Mouse (Mus musculus): ENCODE data around the gene Slc22a20.

Gene Slc22a20

DNA sequence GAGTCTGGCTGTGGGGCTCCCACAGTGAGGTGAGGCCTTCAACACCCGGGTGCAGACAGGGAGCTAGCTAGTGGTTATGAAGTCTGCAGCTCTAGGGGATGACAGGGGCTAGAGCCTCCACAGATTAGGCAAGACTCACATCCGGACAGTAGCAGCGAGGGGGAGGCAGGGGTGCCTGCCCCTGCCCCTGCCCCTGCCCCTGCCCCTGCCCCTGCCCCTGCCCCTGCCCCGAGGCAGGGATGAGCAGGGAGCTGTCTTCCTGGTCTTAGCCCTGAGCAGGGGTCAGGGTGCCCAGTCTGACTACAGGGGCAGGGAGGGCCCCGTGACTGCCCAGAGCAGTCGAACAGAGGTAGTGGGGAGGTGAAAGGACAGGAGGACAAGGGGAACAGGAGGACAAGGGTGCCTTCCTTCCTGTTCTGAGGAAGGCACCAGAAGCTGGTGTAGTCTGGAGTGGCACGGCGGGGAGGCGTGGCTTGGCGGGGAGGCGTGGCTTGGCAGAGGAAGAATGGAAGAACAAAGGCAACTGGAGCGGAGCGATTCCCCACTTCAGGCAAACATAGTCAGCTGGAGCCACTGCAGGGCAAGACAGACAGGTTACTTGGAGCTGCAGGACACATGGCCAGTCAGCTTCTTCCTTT, 3.0 kb upstream of the Slc22a20 start:
- DNase-seq, result peak; percentile 91

DNA sequence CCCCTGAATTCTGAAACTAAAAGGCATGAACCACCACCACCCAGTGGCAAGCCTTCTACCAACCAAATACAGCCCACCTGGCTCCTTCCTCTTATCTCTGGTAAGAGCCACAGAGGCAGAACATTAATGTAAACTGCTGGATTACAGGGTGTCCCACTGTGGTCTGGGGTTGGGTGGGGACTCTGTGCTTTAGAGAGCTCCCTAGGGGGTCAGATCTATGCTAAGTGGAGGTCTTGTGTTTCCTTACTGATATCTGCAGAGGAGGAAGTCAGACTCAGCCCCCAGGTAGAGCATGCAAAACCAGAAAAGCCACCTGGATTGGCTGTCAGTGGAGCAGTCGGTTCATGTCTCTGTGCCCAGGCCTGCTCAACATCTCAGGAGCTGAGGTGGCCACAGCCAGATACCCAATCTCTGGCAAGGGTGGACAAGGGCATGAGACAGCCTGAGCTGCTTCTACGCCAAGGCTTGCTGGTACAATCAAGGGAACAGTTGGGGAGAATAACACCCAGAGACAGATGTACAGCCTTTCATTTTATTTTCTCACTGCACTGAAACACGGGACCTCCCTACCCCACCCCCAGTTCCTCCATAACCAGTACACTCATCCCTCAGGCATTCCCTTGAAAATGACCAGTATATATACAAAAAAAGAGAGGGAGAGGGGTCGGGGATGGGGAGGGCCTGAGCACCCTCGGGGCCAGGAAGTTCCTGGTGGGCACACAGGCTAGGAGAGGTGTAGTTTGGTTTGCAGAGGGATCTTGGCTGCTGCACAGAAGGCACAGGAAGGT, 2.3 kb upstream of the Slc22a20 start:
- DNase-seq, result no peak

DNA sequence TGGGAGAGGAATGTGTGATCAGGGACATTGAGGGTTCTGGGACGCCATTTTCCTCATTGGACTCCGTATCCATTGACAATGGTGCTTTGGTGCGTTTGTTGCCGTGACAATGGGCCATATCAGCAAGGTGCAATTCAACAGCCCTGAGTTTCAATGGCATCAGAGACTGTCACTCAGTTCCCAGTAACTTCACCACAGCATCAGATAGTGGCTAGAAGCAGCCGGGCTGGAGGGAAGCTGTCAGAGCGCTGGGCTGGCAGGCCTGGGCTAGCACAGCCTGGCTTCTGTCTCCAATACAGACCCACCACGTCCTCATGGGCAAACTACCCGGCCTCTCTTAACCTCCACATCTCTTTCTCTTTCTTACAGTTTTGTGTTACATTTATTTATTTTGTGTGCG, 5.5 kb downstream of the Slc22a20 start:
- no peak for DNase-seq

DNA sequence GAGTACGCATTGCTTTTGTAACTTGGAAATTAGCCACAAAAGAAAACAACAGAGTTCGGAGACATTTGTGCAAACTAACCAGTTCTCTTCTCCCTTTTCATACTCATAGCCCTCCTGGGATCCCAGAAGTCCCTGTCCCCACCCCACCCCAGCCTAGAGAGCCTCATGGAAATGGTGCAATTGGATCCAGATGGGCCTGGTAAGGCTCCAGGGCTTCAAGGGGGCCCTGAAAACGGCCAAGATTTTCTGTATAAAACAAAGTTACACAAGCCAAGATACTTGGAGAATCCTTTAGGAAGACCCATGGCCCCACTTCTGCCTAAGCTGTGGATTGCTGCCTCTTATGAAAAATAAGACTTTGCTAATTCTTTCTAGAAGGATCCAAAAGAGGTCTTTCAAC, 8.2 kb downstream of the Slc22a20 start:
- no peak for DNase-seq

DNA sequence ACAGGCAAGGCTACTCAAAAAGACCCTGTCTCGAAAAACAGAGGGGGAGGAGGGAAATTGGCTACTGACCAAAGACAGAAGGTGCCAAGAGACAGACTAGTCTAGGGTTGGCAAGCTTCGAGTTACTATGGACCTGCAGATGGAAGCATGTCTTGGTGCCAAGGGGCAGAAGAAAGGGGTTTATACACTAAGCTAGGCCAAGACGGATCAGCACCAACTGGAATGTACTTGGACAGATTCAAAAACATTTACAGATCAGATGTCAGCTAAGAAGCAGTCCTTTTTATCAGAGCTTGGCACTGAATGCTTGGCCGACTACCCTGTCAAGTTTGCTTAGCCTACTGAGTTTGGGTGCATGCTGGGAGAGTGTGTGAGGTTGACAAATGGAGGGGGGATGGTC, 10.3 kb downstream of the Slc22a20 start:
- DNase-seq, result no peak

DNA sequence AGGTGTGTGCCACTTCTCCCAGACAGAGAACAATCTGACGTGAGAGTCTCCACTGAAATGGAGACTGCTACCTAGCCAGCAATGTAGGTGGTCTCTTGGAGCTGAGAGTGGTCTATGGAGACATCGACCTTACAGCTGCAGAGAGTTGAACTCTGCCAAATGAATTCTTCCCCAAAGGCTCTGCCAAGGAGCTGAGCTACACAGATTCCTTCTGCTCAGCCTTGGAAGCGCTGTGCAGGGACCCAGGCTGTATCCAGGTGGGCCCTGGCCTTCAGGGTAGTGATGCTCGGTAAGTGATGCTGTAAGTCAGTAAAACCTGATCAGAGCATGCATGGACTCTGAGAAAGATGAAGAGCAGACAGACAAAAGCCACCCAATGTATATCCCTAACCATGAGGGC, 10.8 kb downstream of the Slc22a20 start:
- no peak for DNase-seq

DNA sequence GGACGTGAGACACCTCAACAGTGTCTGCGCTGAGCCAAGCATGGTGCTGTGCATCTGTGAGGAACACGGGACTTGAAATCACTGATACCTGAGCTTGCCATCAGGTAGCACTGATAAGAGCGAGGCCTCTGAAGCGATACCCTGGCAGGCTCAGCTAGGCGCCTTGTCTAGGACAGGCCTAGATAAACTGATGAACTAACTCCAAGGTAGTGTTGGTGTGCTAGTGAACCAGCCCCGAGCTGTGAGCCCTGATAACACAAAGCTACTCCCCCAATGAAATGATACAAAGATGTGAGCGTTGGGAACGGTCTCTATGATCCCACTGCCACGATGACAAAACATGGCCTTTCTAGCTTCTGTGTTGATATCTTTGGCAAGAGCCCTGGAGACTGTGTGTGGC, 18.3 kb downstream of the Slc22a20 start:
- DNase-seq, result no peak

DNA sequence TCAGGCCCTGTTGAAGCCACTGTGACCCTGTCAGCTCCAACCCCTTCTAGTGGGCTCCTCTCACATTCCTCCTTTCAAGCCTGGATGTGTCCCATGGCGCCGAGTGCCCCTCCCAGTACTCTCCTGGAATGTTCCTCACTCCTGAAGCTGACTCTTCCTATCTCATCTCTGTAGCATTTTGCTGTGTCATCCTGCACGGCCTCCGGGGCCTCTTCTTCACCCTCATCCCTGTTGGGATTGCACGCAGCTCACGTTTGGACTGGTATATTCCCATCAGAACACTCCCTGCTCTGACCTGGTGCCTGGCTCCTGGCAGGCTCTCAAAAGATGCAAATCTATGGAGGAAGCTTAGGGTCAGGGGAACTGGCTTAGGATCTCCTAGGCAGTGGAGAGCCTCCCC, 19.2 kb downstream of the Slc22a20 start:
- no peak for DNase-seq

DNA sequence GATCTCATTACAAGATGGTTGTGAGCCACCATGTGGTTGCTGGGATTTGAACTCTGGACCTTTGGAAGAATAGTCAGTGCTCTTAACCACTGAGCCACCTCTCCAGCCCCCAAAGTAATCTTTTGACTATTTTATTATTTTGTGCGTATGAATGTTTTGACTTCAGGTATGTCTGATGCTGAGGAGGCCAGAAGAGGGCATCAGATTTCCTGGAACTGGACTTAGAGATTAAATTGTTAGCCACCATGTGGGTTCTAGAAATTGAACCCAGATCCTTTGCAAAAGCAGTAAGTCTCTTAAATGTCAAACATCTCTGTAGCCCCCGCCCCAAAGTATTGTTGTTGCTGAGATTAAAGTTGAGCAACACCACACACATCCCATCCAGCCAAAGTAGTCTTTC, 20.0 kb downstream of the Slc22a20 start:
- DNase-seq, result no peak

DNA sequence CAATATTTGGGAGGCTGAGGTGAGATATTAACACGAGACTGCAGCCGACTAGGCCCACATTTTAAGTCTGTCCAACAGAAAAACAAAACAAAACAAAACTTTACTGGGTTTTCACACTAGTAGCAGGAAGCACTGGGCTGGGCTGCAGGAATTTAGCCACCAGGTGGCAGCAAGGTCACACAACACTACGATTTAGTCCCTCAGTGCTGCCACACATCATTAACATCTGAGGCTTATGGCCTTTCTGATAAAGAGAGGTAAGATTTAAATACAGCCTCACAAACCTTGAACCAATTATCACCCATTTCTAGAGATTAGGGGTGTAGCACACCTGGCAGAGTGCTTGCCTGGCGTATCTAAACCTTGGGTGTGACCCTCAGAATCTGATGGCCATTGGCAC, 20.7 kb downstream of the Slc22a20 start:
- peak; percentile 73 to 86 for DNase-seq

DNA sequence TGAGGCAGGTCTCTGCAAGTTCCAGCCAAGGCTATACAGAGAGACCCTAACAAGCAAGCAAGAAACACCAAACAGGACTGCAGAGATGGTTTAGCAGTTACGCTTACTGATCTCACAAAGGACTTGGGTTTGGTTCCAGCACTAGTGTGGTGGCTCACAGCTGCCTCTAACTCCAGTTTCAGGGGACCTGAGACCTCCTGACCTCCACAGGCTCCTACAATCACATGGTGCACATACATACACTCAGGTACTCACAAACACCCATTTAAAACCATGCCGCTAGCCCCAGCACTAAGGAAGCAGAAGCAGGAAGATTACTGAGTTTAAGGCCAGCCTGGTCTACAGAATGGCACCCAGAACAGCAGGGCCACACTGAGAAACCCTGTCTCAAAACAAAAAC, 21.1 kb downstream of the Slc22a20 start:
- no peak for DNase-seq

DNA sequence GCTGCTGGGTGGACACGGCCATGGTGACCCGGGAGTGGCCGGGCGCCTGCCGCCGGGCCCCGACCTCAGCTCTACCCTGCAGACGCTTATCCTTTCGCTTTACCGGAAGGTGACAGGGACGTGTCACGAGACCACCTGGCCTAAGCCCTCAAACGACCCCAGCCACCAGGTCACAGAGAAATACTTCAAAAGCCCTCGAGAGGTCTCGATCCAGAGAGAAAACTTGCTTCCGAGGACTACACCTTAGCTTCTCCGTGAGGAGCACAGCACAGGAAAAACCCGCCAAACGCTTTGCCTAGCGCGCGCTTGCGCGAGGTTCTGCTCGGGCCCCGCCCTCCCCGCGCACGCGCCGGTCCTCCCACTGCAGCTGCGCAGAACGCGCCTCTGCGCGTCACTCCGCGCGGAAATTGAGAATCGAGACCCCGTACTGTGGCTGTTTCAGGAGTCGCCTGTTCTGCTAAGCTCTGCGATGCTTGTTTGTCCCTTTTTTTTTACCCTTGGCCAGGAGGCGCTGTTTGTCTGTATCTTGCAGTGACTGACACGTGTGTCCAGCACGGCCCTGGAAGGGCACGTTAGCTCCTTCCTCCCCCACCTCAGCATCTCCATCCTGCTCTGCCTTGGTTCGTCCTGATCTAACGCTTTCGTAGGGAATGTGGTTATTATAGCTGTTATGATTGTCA, 21.9 kb downstream of the Slc22a20 start, which contains the start of gene Pola2:
Gene Pola2 (minus strand): TSS at position 320 of the 680 bp plus-strand sequence.
- DNase-seq, result peak; percentile 92

DNA sequence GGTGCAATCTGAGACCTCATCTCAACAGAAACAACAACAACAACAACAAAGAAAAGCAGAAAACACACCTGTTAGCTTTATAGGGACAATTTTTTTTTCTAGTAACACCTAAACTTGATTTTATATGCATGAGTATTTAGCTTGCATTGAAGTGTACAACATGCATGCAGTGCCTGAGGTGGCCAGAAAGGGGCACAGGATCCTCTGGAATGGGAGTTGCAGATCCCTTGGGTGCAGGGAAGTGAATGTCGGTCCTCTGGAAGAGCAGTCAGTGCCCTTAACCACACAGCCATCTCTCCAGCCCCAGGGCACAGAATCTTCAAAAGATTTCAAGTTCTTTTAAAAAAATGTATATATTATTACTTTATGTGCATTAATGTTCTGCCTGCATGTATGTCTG, 23.3 kb downstream of the Slc22a20 start:
- no peak for DNase-seq

DNA sequence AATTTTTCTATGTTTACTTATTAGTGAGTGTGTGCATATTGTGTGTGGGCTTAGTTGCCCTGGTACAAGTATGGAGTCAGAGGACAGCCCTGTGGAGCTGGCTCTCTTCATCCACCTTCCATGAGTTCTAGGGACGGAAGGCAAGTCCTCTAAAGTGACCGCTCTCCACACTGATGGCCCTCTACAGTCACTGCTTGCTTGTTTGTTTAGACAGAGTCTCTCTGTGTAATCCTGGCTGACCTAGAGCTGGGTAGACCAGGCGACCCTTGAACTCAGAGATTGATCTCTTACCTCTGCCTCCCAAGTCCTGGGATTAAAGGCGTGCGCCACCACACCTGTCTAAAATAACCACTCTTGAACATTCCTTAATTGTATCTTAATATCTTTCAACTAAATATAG, 28.6 kb downstream of the Slc22a20 start:
- DNase-seq, result no peak

DNA sequence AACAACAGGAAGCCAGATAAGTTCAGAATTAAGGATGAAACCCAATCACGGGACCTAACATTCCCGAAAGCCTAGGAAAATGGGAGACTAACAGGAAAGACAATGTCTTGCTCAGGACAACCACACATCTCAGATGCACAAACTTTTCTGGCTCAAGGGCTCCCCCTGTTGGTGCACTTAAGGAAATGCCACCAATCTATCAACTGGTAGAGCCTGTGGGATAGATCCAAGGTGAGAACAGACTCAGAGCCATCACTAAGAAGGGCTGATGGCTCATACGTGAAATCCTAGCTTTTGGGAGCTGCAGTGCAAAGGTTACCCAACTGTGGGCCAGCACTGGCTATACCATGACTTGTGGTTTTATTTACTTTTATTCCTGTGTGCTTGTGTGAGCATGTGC, 29.3 kb downstream of the Slc22a20 start:
- peak; percentile 77 to 91 for DNase-seq

DNA sequence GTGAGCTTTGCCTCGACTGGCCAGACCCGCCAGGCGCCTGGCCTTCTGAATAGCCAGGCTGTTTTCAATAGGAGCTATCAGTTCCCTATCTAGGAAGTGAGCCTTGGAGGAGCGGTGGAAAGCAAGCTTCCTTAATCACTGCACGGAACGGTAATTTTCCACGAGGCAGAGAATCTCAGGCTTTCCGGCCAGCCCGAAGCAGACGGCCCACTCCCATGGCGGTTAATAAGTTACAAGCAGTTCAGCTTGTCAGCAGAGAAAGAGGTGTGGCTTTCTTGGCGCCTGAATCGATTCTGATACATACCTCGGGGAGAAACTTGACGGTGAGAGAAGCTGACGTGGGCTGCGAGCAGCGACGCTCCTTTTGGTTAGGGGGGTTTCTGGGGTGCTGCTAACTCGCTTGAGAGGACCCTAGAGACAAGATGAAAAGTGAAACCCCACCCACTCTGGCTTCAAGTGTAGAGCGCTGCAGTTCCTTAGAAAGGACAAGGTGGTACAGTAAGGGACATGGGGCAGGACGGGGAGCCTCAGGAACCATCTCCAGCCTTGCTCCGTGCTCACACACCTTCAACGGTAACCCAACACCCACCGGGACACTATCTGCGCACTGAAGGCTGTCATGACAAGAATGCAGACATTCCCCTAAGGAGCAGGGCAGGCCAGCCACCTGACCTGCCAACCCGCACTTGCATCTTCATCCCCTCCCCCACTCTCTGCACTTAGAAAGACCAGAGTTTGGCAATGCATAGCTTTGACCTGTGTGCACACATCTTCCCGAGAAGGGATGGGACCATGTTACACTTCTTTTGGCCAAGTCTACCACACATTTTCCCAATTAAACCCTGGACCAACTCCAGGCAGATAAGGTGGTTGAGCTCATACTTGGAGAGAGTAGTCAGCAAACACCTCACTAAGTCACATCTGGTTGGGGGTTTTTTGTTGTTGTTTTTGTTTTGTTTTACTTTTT, 30.0 kb downstream of the Slc22a20 start:
- DNase-seq, result peak in 1 of 2 experiments; percentile 30

DNA sequence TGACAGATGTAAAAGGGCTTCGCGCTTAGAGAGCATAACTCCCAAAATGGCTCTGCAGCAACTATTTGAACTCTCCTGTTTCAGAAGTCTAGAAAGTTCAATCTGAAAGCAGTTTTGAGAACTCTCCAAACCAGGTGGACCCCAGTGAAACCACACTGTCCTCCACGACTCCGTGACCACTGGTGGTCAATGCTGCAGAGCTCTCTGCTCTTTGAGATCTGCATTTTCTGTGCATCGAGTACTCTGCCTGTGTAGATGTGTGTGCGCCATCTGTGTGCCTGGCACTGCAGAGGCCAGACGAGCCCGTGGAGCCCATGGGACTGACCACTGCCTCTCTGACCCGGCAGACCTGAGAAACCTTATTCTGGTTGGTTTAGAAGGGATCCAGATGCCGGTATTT, 31.0 kb downstream of the Slc22a20 start:
- DNase-seq, result no peak

DNA sequence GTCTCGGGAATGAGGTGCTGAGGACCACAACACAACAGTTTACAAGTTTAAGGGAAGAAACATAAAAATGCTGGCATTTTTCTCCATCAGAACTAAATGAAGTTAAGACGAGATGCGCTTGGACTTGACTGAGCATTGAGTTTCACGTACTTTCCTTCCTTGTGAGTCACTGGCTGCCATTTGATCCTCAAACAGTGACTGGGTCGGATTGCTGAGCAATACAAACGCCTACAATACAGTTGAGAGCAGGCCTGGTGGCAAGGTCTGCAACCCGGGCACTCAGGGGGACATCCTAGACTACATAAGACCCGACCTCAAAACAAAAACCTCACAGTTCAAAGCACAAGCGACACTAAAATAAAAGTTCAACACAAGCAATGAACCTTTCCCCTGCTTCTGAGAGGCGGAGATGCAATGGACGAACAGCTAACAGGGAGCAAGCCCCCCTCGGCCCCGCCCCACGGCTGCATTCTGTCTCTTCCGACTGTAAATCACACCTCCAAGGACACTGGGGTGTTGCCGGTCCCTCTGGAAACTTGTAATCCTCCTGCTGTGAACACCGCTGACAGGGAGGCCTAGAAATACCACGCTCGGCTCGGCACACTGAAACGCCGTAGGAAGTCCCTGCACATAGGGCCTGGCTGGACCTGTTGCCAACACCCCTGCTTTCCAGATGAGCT, 31.8 kb downstream of the Slc22a20 start:
- DNase-seq, result no peak

DNA sequence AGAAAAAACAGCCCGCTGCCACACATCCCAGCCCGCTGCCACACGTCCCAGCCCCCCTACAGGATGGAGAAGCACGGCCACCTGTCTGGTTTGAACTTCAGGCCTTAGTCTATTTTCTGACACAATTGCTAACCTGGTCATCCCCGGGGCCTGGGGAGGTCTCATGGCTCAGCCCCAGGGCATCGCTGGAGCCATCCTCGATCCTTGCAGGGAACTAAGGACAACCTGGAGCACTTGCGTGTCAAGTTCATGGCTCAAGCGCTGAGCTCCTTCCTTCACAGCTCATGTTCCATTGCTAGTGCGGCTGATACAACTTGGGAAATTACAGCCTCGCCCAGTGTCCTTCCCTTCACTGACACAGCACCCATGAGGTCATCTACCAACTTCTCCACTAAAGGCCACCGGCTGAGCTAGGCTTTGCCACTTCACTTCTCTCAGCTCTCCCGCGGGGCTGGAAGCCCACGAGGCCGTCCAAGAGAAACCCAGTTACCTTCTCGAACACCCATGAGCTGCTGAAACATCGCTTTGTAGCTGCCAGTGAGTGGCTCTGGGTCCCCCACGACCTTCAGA, 32.7 kb downstream of the Slc22a20 start:
- no peak for DNase-seq

DNA sequence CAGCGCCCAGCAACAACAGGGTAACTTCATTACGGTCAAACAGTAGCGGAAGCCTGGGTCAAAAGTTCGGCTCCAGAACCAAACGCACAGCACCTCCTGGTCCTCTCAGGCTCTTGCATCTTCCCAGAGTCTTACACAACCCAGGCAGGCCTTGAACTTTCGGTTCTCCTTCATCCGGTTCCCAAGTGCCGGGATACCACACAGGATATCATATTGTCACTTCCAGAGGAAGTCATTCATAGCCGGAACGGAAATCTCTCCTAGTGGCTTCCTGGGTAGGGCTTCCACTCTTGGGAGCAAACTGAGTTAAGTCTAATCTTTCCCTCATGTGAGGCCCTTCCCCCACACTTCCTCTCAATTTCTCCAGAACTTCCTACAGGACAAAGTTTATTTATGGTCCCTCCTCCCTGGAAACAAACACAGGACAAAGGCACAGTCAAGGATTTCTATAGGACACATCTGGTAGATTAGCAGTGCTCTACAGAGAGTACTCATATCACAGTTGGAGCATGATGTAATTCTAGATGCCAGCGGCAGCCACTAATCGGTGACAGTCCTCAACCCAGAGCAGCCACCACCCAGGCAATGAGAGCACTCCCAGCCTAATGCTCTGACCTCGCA, 33.8 kb downstream of the Slc22a20 start:
- DNase-seq, result peak; percentile 66 to 72

DNA sequence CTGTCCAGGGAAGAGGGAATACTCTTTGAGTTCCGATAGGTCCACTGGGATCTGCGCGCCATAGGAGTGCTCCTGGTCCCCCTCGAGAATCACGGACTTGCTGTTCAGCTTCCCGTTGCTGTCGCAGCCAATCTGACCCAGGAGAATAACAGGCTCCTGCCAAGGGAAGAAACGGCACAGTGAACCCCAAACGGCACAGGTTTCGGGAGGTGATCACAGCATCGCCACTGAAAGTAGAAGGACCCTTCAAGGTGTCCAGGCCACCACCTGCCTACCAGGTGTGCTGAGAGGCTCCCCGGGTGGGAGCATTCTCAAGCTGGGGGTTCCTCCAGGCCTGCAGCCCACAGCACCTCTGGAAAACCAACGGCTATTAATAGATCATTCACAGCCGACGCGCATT, 34.3 kb downstream of the Slc22a20 start:
- no peak for DNase-seq
